Mouse (Mus musculus) layer of hippocampus, adult 8-10 months (tissue): ENCODE data around the gene Ccdc148. TPM values are rescaled to one million over a fixed set of nuclear protein-coding genes. Genes with fewer than 3 reads are reported as not detected.

Experiments
- DNase-seq, 2 experiments: peaks; one replicate each; pipeline ENCODE4 v3.0.0; 2022; ENCODE audit warnings: low spot score in 2 of 2
- total RNA-seq, 4 experiments: library from RNA; stranded (reverse); gene quantifications; 2 replicates each; pipeline ENCODE4 v1.2.4; 2022

The Ccdc148 gene
- total RNA-seq, 4 experiments from 2014 or later = 14.8 to 17.8 (median 16.1) TPM

DNA sequence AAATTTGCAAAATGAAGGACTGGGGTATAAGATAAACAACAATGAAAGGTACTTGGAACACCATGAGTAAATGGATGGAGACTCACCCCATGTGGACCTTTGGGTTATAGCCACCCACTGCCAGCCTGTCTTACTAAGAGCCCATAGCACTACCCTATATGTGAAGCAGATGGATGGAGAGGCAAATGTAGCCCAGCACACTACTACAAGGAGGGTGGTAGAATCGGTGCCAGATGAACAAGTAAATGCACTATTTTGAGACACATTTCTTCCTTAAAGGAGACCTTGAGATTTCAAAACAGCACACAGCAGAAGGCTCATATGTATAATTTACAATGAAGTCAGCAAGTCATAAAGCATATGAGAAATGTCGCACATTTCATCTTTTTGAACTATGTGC lies 234.9 kb downstream of the Ccdc148 start:
- no peak for DNase-seq

DNA sequence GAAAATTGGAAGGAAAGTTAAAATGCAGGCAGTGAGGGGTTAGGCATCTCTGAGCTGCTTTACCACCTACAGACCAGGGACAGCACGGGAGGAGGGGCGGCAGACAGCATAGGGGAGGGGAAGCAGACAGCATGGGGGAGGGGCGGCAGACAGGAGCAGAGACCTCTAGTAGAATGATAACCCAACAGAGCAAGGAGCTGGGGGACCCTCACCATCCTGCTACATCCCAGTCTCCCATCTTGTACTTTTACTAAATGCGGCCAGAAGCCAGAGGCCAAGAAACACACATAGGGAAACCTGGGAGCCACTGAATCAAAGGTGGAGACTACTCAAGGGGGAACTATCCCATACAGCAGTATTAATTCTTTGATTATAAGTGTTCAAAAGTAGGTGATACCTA lies 242.1 kb downstream of the Ccdc148 start:
- DNase-seq = no peak

DNA sequence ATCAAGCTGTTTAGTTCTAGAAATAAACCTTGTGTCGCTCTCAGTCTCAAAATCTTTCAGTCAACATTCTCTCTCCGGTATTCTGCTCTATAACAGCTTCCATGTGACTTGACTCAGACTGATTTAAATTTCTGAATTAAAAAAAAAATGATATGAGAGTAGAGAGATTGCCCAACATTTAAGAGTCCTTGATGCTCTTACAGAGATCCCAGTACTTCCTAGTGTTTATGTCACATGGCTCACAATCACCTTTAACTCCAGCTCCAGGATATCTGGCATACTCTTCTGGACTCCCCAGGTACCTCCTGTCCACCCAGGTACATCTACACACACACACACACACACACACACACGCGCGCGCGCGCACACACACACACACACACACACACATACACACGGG lies 248.1 kb downstream of the Ccdc148 start:
- DNase-seq = no peak

DNA sequence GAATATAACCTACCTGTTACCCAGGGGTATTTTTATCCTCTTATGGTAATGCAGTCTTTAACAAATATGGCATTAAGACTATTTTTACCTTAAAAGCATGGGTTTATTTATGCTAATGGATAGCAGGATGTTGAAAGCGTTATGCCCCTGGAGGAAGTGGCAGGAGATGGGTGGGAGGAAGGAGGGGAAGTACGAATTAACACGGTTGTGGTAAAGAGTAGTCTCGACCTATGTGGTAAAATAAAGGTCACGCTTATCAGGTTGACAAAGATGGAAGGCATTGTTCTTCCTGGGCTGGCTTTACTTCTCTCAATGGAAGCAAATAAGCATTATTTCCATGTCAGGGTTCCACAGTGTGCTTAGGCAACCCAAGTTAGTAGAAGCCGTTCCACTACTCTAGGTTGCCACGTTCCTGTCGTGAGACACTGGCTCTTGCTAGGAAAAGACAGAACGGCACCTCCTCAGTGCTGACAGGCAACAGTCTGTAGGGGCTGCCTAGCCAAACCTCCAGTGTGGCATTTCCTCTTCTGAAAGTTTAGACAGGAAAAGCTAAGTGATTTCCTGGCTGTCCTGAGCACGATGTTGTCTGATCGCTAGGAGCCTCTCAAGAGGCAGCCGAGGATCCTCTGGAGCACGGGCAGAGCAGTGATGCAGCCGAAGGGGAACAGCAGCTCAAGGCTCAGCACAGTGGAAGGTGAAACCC lies 253.5 kb downstream of the Ccdc148 start:
- DNase-seq = no peak

DNA sequence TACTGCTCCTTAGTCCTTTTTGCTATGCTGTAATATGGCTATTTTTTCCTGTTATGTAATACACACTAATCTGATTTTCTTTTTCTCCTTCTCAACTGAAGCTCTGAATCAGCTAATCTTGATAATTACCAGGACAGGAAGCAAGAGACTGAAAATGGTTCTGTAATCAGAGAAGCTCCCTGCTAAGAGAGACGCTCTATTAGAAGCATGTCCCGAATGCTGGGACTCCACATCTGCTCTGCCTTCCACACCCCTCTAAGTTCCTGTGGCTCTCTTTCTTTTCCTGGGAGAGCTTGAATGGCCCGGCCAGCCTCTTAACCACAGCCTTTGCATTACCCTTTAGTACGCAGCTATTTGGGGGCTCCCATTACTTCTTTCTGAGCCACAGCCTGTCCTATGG lies 255.4 kb downstream of the Ccdc148 start:
- DNase-seq = no peak

DNA sequence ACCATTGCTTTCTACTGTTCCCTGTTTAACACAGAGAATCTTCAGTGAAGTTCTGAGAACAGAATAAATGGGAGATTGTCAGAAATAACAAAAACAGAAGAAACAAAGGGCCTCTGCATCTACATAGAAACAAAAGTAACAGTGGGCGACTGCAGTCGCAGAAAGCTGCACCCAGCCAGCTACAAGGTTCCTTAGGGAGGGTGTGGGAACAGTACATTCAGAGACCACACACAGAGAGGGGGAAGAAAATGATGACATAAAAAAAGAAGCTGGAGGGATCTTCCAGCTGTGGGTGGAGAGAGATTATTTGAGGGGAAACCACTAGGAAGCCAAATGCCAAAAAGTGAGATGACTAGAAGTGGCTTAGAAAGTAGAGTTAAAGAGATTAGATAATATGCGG lies 280.6 kb downstream of the Ccdc148 start:
- DNase-seq = no peak

DNA sequence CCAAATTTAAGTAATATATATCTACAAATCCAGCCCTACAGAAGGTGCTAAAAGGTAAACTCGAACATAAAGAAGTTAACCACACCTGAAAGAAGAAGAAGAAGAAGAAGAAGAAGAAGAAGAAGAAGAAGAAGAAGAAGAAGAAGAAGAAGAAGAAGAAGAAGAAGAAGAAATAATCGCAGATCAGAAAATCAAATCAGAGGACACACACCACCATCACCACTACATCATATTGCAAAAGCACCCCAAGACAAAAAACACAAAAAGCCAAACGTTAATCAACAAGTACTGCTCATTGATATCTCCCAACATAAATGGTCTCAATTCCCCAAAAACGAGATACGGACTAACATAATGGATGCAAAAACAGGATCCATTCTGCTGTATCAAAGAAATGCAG lies 301.3 kb downstream of the Ccdc148 start, which contains the start of gene Gm11099:
TSS of gene Gm11099 (plus strand) at position 301 of the 400 bp plus-strand sequence.
- DNase-seq = no peak

DNA sequence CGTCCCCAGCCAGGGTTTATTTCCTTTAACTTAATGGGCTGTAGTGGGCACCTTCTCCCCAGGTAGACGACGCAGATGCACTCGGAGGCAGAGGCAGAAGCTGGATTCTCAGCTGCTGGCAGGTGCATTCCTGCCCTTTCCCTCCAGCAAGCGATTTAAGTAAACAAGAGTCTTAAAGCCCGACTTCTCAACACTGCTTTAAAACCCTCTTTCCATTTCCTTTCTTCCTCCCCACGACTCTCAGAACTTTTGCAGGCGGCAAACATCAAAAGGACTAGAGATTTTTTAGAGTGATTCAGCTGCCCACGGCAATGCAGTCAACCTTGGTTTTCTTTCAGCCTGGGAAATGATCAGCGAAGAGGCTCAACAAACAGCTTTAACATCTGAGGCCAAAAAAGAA lies 316.0 kb downstream of the Ccdc148 start:
- DNase-seq = no peak

DNA sequence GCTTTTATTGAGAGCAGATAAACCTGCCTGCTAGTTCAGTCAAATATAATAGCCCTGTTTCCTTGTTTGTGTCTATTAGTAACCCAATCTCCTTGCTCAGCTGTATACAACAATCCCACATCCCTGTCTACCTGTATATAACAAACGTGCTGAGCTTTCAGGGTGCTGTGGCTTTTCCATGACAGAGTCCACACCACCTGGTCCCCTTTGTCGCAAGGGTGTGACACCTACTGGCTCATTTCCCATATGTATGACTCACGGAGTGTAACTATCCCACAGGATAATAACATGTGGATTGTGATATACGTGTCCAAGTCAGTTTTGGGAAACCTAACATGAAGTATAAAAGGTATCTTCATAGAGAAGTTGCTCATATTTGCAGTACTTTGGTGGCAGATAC lies 318.0 kb downstream of the Ccdc148 start:
- DNase-seq = no peak

DNA sequence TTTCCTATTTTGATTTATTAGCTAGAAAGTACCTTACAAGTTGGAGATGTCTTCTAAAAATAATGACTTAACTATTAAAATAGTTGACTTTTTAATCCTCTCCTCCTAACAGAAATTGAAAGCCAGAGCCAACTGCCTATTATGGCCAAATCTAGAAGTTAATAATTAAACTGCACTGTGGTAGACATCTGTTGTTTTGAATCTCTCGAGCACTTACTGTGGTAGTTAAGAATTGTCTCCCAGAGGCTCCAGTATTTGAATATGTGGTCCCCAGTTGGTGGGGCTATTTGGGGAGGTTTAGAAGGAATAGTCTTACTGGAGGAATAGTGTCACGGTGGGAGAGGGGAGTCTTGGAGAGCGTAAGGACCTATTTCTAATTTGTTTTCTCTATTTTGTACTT lies 319.5 kb downstream of the Ccdc148 start:
- no peak for DNase-seq

DNA sequence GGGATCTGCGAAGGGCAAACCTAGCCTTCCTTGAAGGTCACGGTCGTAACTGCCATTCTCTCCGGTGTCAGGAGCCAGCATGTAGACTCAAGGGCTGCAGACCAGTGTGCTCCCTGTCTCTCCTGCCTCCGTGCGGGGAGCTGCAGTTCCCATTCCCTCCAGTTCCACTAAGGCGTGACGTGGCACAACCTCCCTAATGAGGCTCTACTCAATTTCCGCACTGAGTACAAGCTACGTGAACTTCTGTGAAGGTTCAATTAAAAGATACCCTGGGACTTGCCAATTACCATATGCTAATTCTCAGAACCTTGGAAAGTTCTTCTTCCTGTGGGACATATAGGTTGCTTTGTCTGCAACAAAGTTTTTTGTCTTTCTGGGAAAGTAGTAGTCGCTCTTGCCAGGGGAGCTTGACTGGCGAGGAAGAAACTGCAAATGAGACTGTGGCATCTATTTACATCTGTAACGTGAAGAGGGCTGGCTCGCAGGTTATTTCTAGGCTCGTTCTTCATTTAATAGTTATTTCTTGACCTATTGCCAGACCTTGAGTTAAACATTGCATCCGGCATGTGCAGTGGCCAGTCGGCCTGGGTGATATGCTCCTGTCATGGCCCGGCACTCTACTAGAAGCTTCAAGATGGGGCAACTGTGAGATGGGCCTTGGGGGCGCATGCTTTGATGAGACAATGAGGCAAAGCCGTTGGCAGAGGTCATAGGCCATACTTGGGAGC lies 328.1 kb downstream of the Ccdc148 start:
- no peak for DNase-seq

DNA sequence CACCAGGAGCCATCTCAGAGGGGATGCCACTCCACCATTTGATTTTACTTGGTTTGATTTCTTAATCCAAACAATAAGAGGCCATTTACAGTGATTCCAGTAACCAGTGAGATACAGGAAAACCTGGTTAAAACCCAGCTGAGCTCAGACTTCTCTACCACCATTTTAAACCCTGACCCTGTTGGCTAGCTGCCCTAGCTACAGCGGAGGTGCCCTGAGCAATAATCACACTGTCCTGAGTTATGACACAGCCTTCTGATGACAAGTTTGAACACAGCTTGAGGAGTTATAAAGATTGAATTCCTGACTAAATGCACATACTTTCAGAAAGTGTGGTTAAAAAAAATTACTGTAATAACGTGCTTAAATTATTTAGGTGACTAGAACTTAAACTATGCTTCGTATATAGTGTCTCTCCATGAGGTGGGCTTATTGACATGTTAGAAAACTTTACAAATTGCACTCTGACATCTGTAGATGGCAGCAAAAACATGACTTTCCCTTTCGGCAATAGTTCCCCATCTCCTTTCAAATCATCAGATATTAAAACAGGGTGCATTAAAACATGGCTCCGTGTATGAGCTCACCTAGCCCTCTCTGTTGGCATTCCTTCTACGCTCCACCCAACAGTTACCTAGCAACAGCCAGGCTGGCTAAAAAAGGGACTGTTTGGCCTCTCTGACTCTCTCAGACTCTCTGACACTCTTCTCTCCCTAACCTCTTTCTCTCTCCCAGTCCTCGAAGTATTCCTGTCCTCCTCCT lies 330.3 kb downstream of the Ccdc148 start:
- DNase-seq = no peak

DNA sequence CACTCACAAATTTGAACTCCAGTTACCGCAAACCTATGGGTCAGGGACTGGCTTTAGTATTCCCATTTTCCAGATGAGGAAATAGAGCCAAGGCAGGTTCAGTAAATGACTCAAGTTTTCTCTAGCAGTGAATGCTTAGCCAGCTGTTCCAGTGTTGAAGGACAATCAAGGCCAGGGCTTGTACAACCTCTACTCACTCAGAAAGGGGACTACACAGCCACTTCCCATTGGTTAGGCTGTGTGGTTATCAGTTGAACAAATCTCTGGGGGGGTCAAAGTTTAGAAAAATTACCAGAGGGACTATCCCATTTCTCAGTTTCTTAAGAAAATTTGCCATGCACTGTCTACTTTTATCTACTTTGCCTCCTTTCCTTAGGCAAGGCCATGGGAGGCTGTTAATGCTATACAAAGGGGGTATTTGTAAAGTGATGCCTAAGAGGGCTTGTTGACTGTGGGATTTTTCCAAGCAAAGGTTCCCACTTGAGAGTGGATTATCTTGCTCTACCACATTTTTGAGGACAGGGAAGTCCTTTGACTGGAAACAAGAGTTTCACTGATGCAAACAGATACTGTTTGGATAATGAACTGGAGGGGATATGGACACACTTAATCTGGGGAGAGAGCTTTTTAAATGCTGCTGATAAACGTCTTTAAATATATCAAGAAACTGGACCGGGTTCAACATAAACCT lies 331.4 kb downstream of the Ccdc148 start:
- no peak for DNase-seq

DNA sequence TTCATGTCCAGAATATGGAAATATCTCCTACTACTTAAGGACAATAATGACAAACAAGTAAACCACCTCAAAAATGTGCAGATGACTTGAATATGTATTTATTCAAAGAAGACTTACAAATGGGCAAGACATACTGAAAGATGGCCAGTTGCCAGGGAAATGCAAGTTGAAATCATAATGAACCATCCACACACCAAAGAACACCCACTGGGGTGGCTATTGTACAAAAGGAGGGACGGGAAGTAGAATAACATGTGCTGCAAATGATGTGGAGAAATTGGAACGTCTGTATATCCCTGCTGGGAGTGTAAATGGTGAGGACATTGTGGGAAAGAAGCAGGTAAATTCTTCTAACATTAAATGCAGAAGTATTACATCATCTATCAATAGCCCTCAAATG lies 347.5 kb downstream of the Ccdc148 start:
- no peak for DNase-seq

DNA sequence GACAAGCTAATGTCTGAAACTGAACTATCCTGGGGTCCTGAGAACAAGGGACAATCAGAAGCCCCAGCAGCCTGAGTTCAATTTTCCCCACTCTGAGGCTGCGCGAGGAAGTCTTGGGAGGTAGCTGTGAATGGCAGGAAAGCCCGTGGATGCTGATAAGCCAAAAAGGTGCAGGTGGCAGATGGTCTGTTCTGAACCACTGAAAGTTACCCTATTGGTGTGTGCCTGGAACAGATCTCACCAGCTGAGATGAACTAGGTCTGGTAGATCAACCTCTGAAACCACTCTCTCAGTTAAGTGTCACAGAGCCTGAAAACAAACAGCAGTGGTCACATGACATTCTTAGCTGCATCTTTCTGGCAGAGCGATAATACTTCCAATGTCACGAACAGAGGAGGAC lies 360.9 kb downstream of the Ccdc148 start:
- no peak for DNase-seq

DNA sequence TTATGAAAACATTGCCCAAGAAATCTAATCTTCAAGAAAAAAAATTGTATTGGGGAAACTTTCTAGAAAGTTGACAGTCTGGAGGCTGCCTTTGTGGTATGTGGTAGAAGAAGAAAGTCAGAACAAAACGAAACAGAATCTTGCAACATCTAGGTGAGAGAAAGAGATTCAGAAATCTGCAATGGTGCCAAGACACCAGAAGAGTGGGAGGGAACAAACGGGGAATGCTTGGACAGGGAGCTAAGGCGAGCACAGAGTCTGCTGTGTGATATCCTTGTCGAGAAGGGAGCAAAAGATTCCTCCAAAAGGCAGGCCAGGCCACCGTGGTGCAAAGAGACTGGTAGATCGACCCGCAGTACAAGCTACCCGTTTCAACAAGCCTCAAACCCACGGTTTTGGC lies 361.4 kb downstream of the Ccdc148 start:
- DNase-seq = no peak

DNA sequence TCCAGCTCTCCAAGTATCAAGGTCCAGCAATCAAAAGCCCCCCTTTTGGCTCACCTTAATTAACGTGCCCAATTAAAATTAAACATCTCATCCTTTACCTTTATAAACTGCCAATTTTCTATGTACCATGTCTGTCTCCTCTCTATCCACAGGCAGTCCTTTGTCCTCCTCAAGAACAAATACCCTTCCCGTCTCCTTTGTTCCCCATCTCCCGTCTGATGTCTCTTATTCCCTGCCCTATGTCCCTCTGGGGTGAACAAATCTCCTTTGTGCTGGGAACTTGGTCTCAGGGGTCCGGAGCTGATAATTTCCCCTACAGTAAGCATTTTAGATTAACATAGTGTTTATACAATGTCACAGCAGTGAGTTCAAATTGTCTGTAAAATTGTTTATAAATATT lies 363.0 kb downstream of the Ccdc148 start:
- DNase-seq = no peak

DNA sequence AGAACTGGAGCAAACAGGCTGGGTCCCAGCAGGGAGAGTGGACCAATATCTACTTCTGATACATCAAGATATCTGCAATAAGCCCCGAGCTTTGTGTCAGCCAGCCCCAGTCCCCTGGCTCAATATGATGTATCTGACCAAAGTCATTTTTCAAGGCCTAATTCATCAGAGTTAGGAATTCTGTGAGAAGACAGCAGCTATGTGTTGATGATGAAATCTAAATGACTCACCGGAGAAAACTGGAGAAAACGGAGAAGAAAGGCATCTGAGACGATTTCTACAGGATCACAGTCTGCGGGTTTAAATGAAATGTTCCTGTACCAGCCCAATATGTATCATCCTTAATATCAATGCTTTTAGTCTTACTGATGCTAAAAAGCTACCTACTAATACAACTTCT lies 365.1 kb downstream of the Ccdc148 start:
- DNase-seq = no peak

DNA sequence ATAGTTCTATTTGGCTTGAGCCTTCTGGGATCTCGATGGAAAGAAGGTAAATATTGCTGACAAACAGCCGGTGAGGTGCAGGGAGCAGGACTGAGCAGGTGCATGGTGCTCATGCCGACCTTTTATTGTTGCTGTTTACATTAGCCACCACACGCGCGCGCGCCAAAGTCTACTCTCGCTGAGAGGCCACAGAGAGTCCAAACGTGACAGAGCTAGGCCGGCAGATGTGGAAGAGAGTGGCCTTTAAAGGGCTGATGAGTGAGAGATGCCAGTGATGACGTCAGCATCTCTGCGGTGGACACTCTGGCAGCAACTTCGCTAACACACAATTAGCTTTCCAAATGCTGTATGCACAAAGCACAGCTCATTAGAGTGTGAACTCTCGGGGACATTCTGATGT lies 366.0 kb downstream of the Ccdc148 start:
- no peak for DNase-seq

DNA sequence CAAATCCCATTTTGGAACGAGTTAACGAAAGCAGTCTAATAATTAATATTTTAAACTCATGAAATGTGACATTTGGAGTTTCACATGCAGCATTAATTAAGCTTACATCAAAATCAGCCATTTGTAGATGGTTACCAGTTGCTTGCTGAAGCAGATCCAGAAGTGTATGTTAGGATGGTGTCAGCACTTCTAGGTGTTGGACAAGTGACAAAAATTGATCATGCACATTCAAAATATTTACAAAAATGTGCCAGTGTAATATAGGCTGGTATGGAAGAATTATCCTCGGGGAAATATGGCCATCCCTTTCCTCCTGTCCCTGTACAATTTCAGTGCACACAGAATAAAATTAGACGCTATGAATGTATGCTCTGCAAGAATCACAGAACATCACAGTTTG lies 370.1 kb downstream of the Ccdc148 start:
- no peak for DNase-seq

DNA sequence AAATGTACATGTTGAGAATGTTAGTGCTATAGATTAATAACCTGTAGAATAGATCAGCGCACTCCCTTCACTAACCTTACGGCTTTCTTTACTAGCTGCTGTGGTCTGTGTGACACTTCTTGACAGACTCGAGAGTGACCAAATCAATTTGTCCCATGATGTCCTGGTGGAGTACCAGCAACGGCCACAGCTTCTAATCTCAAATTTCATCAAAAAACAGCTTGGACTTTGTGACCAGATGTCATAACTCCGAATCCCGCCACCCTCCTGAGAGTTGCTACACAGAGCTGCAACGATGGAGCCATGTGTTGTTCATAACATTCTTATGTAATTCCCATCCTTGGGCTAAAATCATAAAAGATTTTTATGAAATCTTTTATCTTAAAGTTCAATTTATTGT lies 370.5 kb downstream of the Ccdc148 start:
- no peak for DNase-seq

DNA sequence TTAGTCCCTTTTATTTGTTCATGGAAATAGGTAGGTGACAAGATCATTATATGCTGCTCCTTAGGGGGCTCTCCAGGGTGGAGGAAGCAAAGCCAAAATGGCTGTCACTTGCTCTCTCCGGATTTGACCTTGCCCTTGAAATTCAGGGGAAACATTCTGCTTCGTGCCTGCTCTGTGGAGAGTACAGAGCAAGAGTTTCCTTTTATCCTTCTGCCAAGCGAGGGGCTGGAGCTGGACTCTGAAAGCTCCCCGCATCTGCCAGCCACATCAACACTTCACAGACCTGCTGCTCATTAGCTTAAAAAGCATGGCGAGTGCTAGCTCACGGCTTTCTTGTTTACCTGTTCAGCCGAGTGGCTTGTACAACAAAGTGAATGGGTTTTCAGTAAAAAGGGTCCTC lies 373.1 kb downstream of the Ccdc148 start:
- no peak for DNase-seq
